Mouse (Mus musculus) ES-E14 (cell line): ENCODE measurements around the gene Fcer1g. TPM values are rescaled to one million over a fixed set of nuclear protein-coding genes. Genes with fewer than 3 reads are reported as not detected.

Source experiments
- DNase-seq: peaks from one replicate; pipeline ENCODE4 v3.0.0-alpha.2; 2013; ENCODE audit warnings: low read depth, low spot score
- H3K27ac ChIP-seq: 2 replicates; pipeline ENCODE4 v1.5.1; 2012; ENCODE audit warnings: low read depth, mild to moderate bottlenecking, low read length, moderate library complexity, mixed read lengths; ENCODE audit not compliant: poor library complexity, insufficient read depth, severe bottlenecking
- H3K36me3 ChIP-seq: 2 replicates; pipeline ENCODE4 v1.6.1; 2012; ENCODE audit warnings: mild to moderate bottlenecking, low read length, moderate library complexity, mixed read lengths; ENCODE audit not compliant: control insufficient read depth, poor library complexity, insufficient read depth, severe bottlenecking
- H3K4me1 ChIP-seq, 2 experiments: fragments of 150-350 bp in 1 of 2; sonication (generic) in 1 of 2; 2 replicates each; pipeline ENCODE4 v1.6.1; 2012; ENCODE audit warnings: low read length in 2 of 2, mild to moderate bottlenecking in 1 of 2, mixed read lengths in 1 of 2; ENCODE audit not compliant: control insufficient read depth in 2 of 2, insufficient read depth in 2 of 2, poor library complexity in 1 of 2
- H3K4me3 ChIP-seq, 2 experiments: fragments of 150-350 bp in 1 of 2; sonication (generic) in 1 of 2; 2 replicates each; pipeline ENCODE4 v1.5.1; 2012; ENCODE audit warnings: low read length in 2 of 2, low read depth in 1 of 2, mild to moderate bottlenecking in 1 of 2, mixed read lengths in 1 of 2; ENCODE audit not compliant: insufficient read depth in 1 of 2, poor library complexity in 1 of 2, severe bottlenecking in 1 of 2
- H3K9ac ChIP-seq: 2 replicates; pipeline ENCODE4 v1.6.1; 2012; ENCODE audit warnings: low read depth, mild to moderate bottlenecking, low read length, mixed read lengths; ENCODE audit not compliant: poor library complexity, insufficient read depth, severe bottlenecking
- H3K9me3 ChIP-seq: fragments of 150-350 bp; sonication (generic); 2 replicates; pipeline ENCODE4 v1.6.1; 2012; ENCODE audit warnings: low read depth, mild to moderate bottlenecking, low read length; ENCODE audit not compliant: control insufficient read depth, insufficient read depth
- CHD2 ChIP-seq: IDR thresholded peaks from 2 replicates; pipeline ENCODE4 v1.6.1; 2014; ENCODE audit warnings: mild to moderate bottlenecking, low read depth, low read length, inconsistent platforms
- HCFC1 ChIP-seq: IDR thresholded peaks from 2 replicates; pipeline ENCODE4 v1.6.1; 2012; ENCODE audit warnings: low read length, inconsistent platforms, borderline replicate concordance; ENCODE audit not compliant: insufficient read depth
- MAFK ChIP-seq: IDR thresholded peaks from 2 replicates; pipeline ENCODE4 v1.6.1; 2014; ENCODE audit warnings: mild to moderate bottlenecking, low read depth, low read length, inconsistent platforms; ENCODE audit not compliant: insufficient read depth
- ZC3H11A ChIP-seq: IDR thresholded peaks from 2 replicates; pipeline ENCODE4 v1.6.1; 2012; ENCODE audit warnings: low read depth, mild to moderate bottlenecking, inconsistent platforms, low read length, borderline replicate concordance
- ZNF384 ChIP-seq: IDR thresholded peaks from 2 replicates; pipeline ENCODE4 v1.6.1; 2012; ENCODE audit warnings: low read depth, low read length, inconsistent platforms
- in situ Hi-C, 2 experiments: fragments of 600-800 bp; cut with MboI; formaldehyde crosslinking; loops; one replicate each; pipeline ENCODE4 v1.15.1; 2025; ENCODE audit warnings: low sequenced_read_pairs in 2 of 2, inconsistent platforms in 1 of 2; ENCODE audit not compliant: unreplicated experiment in 2 of 2
- total RNA-seq: library from RNA; depleted of rRNA; stranded (reverse); fragments of 300-350 nt; gene quantifications from 2 replicates; pipeline ENCODE4 v1.2.3, GENCODE M21; 2012

Fcer1g gene
- total RNA-seq, 1 experiment, result 0.62 TPM

DNA sequence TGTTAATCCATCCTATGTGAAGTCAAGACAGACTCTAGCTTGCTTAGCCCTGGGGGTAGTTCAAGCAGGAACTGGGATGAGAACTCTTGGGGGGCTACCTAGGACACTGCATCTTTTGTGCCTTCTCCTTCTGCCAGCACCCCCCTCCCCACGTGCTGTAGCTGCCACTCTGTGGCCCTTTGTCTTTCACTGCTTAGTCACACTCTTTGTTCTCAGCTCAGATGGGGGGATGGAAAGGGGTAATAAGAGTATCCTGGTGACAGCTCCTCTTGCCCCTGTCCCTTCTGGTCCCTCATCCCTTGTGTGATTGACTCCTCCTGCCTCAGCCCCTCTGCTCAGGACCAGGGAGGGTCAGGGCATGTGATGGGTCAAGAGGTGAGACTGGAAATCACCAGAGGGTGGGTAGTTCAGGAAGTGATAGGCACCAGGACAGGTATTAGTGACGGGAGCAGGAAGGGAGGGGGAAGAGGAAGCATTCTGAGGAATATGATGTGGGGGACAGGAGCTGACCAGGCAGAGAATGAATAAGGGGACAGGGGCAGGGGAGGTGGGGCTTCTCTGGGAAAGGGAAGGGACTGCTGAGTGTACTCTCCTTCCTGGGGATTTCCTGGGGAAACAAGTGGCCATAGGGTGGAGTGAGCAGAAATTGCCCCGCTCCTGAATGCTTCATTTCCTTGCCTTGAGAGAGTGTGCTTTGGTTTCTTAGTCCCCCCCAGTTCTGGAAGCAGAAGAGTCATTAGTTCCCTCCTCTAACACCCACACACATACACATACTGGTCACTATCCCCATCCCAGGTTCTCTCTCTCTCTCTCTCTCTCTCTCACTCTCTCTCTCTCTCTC is 14.4 kb upstream of the Fcer1g start:
- no peak overlapping the region for H3K27ac ChIP-seq
- 0 out of 2 replicates have a peak, but pooled peaks cover under 1% of the 10 kb centered on the region for H3K36me3 ChIP-seq
- H3K4me1 ChIP-seq, result peaks cover 5 to 26% of the 10 kb centered on the region in 2 experiments; a peak in 3 of 4 replicates
- H3K9ac ChIP-seq, result no peak overlapping the region
- no peaks in the 10 kb centered on the region for H3K9me3 ChIP-seq
- TF ChIP-seq CHD2 (no peak), MAFK (no peak)
- in situ Hi-C loops, result loop anchor here (10.0 to 25.0 kb wide), 2 partner anchors 134 to 361 kb away; partner anchors contain the start of genes Cfap126 (in 1 of the 2), Dusp12 (in 1 of the 2) and Gm26620 (in 1 of the 2)
- DNase-seq, result no peak
- 0 out of 4 replicates have a peak overlapping the region, but pooled peaks of 1 of the 2 experiments have one; percentile 3 for H3K4me3 ChIP-seq

GRCm38 (mm10) chr1:171247916-171248315 is 13.8 kb upstream of the Fcer1g start:
- Histone ChIP-seq H3K9me3 (no peaks in the 10 kb centered on the region), H3K4me1 (peaks cover 5 to 24% of the 10 kb centered on the region in 2 experiments; a peak in 3 of 4 replicates), H3K27ac (peak overlapping the region; percentile 6; the same call in 1 of the 2 replicates), H3K36me3 (0 out of 2 replicates have a peak, but pooled peaks cover 2% of the 10 kb centered on the region), H3K4me3 (peak overlapping the region; percentile 85 to 95; a peak in 3 of 4 replicates), H3K9ac (peak overlapping the region; percentile 71; the same call in 1 of the 2 replicates)
- no peak for DNase-seq
- TF ChIP-seq ZNF384 (no peak), HCFC1 (no peak), CHD2 (no peak), MAFK (no peak), ZC3H11A (no peak)
- in situ Hi-C loops, result loop anchor here (10.0 to 25.0 kb wide), 2 partner anchors 133 to 361 kb away; partner anchors contain the start of genes Cfap126 (in 1 of the 2), Dusp12 (in 1 of the 2) and Gm26620 (in 1 of the 2)

DNA sequence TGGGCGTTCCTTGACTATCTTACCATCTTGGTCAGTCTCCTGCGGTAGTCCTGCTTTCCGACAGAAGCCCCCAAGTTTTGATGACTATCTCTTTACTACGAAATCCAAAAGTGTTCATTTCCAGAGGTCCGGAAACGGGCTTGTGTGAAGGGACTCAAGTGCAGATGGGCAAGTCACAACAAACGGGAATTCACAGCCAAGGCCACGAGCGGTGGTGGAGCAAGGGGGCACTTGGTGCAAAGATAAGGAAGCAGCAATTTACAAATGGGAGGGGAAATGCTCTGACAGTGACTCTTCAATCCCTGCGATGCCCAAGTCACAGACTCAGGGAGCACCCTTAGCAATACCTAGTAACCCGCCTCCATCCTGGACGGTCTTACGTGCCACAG is 13.3 kb upstream of the Fcer1g start:
- Histone ChIP-seq H3K4me1 (peaks cover 5 to 23% of the 10 kb centered on the region in 2 experiments; a peak in 3 of 4 replicates), H3K27ac (peak overlapping the region; percentile 71; the same call in 1 of the 2 replicates), H3K36me3 (0 out of 2 replicates have a peak, but pooled peaks cover 2% of the 10 kb centered on the region), H3K9ac (peak overlapping the region; percentile 71; the same call in 1 of the 2 replicates), H3K4me3 (peak overlapping the region; percentile 85 to 95), H3K9me3 (no peaks in the 10 kb centered on the region)
- in situ Hi-C loops, result loop anchor here (10.0 to 25.0 kb wide), 2 partner anchors 133 to 360 kb away; partner anchors contain the start of genes Cfap126 (in 1 of the 2), Dusp12 (in 1 of the 2) and Gm26620 (in 1 of the 2)
- TF ChIP-seq MAFK (no peak), ZNF384 (no peak), ZC3H11A (no peak), CHD2 (no peak), HCFC1 (no peak)
- no peak for DNase-seq

- Histone ChIP-seq H3K27ac (peak overlapping the region; percentile 71; the same call in 1 of the 2 replicates), H3K9ac (peak overlapping the region; percentile 97), H3K36me3 (0 out of 2 replicates have a peak, but pooled peaks cover 2% of the 10 kb centered on the region), H3K4me3 (peak overlapping the region; percentile 85 to 95), H3K9me3 (no peaks in the 10 kb centered on the region), H3K4me1 (peaks cover 7 to 20% of the 10 kb centered on the region in 2 experiments)
- TF ChIP-seq HCFC1, result peak; percentile 91
- TF ChIP-seq ZC3H11A, result no peak; the same call in 1 of the 2 replicates
- TF ChIP-seq CHD2, result 0 out of 2 replicates have a peak, but pooled peaks have one; percentile 36
- TF ChIP-seq ZNF384, result no peak
- no peak for TF ChIP-seq MAFK
- in situ Hi-C loops, result loop anchor here (10.0 to 25.0 kb wide), 2 partner anchors 132 to 360 kb away; partner anchors contain the start of genes Cfap126 (in 1 of the 2), Dusp12 (in 1 of the 2) and Gm26620 (in 1 of the 2)
- peak; percentile 94 for DNase-seq
Measured at GRCm38 (mm10) chr1:171246709-171247452, 12.7 kb upstream of the Fcer1g start.
